Mouse (Mus musculus): ENCODE results near the gene Haghl.

- no peak for TF ChIP-seq CTCF (IDR thresholded peaks at IDR 0.05; ENCODE audit: low read depth)
- no peak for TF ChIP-seq EP300 (IDR thresholded peaks at IDR 0.05; ENCODE audit: low read depth)
Observed at GRCm38 (mm10) chr17:25743831-25744230, 41.6 kb downstream of the Haghl start.

Measured in liver, embryonic 14.5 days (tissue).